Comparison of ENCODE assay signal across 7 mouse cellular contexts in the genomic region with DNA sequence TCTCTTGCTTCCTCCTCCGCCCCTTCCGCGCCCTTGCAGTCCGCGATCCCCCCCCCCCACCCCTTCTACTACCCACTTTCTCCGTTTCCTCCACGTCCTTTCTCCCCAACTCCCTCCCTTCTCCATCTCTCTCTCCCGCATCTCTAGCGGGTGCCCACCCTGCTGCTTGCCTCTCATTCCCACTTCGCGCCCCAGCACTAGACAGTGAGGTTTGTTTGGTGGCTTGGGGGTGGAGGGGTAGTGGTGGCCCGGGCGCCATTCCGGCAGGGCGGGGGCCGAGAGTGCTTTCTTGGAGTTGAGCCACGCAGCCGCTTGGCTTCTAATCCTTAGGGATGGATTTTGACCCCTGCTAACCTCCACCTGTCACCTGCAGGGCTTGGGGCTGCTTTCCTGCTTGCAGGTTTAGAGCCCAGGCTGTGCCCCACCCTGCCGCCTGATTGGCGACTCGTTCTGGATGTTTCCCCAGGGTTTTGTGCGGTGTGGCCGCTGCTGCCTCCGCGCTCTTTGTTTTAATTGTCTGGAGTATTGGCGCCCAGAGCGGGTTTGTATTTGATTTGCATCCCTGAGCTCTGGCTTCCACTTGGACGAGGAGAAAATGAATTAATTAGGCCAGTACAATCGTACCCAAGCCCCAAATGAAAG. TPM values are rescaled to one million over a fixed set of nuclear protein-coding genes. Genes with fewer than 3 reads are reported as not detected.
DNase-seq lines count a peak whose midpoint lies in the region; ATAC-seq and TF ChIP-seq lines count a peak whose summit lies in the region.

A gene (minus strand): TSS at position 217 of the 642 bp plus-strand sequence.

- peak within 1 kb of the TSS; percentile 100 for H3K4me2 ChIP-seq in heart, embryonic 14.5 days (ENCODE audit: low read length)
- peak within 1 kb of the TSS; percentile 94 for H3K4me2 ChIP-seq in lung, embryonic 14.5 days

- TF ChIP-seq CTCF in lung, embryonic 14.5 days (IDR thresholded peaks at IDR 0.05; ENCODE audit: low read depth), result no peak

- H3K9me3 ChIP-seq in heart, embryonic 14.5 days (ENCODE audit: control insufficient read depth, low read length), result no peaks in the 10 kb centered on the region
- H3K9me3 ChIP-seq in lung, embryonic 14.5 days (ENCODE audit: low read depth, low read length), result no peaks in the 10 kb centered on the region

- H3K4me1 ChIP-seq in heart, embryonic 14.5 days (ENCODE audit: control insufficient read depth in 2 of 2, insufficient read depth in 2 of 2, low read length in 2 of 2), result peaks cover 19 to 21% of the 10 kb centered on the region in 2 experiments
- no peaks in the 10 kb centered on the region for H3K4me1 ChIP-seq in lung, embryonic 14.5 days (ENCODE audit: insufficient read depth)

- H3K4me3 ChIP-seq in heart, embryonic 14.5 days (ENCODE audit: control insufficient read depth in 1 of 2, insufficient read depth in 1 of 2, low read depth in 1 of 2, low read length in 2 of 2), result peak within 1 kb of the TSS; percentile 61 to 65
- peak within 1 kb of the TSS; percentile 66 for H3K4me3 ChIP-seq in lung, embryonic 14.5 days (ENCODE audit: low read depth, low read length)

- H3K36me3 ChIP-seq in heart, embryonic 14.5 days (ENCODE audit: control insufficient read depth, insufficient read depth, low read length), result no peaks in the 10 kb centered on the region
- H3K36me3 ChIP-seq in lung, embryonic 14.5 days (ENCODE audit: insufficient read depth), result no peaks in the 10 kb centered on the region
- H3K36me3 ChIP-seq in splenic B cell, adult 2 months (ENCODE audit: control insufficient read depth, insufficient read depth, low read length, poor library complexity, severe bottlenecking), result no peaks in the 10 kb centered on the region

- WGBS in heart, embryonic 14.5 days, result 3% methylated on average over 24 of the region's 29 CpGs
- WGBS in lung, embryonic 14.5 days, result 2% methylated on average over 24 of the region's 29 CpGs

- peaks cover 22% of the 10 kb centered on the region for H3K27me3 ChIP-seq in heart, embryonic 14.5 days (ENCODE audit: control insufficient read depth, insufficient read depth, low read length)
- H3K27me3 ChIP-seq in lung, embryonic 14.5 days (ENCODE audit: insufficient read depth, low read length), result peaks cover 17% of the 10 kb centered on the region
- H3K27me3 ChIP-seq in splenic B cell, adult 2 months (ENCODE audit: control insufficient read depth, insufficient read depth, low read length, poor library complexity, severe bottlenecking), result peaks cover 4% of the 10 kb centered on the region

- no peak within 1 kb of the TSS for H3K27ac ChIP-seq in heart, embryonic 14.5 days (replicated peaks in 1 of 2; ENCODE audit: control insufficient read depth in 1 of 2, insufficient read depth in 1 of 2, low read depth in 2 of 2, low read length in 2 of 2)
- H3K27ac ChIP-seq in lung, embryonic 14.5 days (ENCODE audit: low read depth), result peak within 1 kb of the TSS; percentile 33; the same call in 1 of the 2 replicates

- peak; percentile 30 for DNase-seq in urinary bladder, adult 2 months (ENCODE audit: low spot score)
- no peak for DNase-seq in urinary bladder, postnatal 10 days (ENCODE audit: low spot score)
- DNase-seq in embryo, embryonic 10.5 days (ENCODE audit: low spot score), result peak; percentile 51
- DNase-seq in kidney, postnatal 14 days, result peak; percentile 60
- peak; percentile 39 for DNase-seq in lung, embryonic 14.5 days
- peak; percentile 15 for DNase-seq in splenic B cell, adult 2 months (ENCODE audit: low read depth, low spot score)

- ATAC-seq in heart, embryonic 14.5 days (ENCODE audit: insufficient number of reproducible peaks, insufficient read depth, low FRiP score, low read depth), result peak; percentile 20; the same call in 1 of the 2 replicates
- ATAC-seq in lung, embryonic 14.5 days (ENCODE audit: insufficient read depth), result peak; percentile 29; the same call in 1 of the 2 replicates

- peak within 1 kb of the TSS; percentile 74 for H3K9ac ChIP-seq in heart, embryonic 14.5 days (ENCODE audit: low read length)
- peak within 1 kb of the TSS; percentile 63 for H3K9ac ChIP-seq in lung, embryonic 14.5 days

RNA-seq across cellular contexts. Expression of the gene that starts here (rescaled TPM):
- polyA plus RNA-seq in urinary bladder, adult 2 months (2012; rRNA removed), result 6.6 and 7.8 TPM in 2 replicates
- 1.5 and 1.7 TPM in 2 replicates for polyA plus RNA-seq in heart, embryonic 14.5 days (2014; fragmentation: Nextera tagmentation; extraction: Ambion mirVana)
- 6.8 and 6.9 TPM in 2 replicates for polyA plus RNA-seq in lung, embryonic 14.5 days (2014; fragmentation: Nextera tagmentation; extraction: Ambion mirVana)
